Comparison of ENCODE assay signal across 33 mouse cellular contexts in genomic region chr16:88847363-88847762, GRCm38 (mm10). TPM values are rescaled to one million over a fixed set of nuclear protein-coding genes. Genes with fewer than 3 reads are reported as not detected.
DNase-seq lines count a peak whose midpoint lies in the region; TF ChIP-seq lines count a peak whose summit lies in the region.
"Had no signal": no experiment of that assay in that cellular context is flagged by ENCODE, and none has a peak within 500 bp of the region (broad histone marks: within the 10 kb centered on the region; RNA-seq: fewer than 3 reads in every experiment).

No protein-coding gene starts in this region.

- H3K79me2 ChIP-seq in liver, adult 2 months (ENCODE audit: control insufficient read depth, insufficient read depth, low read length), result no peaks in the 10 kb centered on the region

- H3K36me3 ChIP-seq in liver, adult 2 months (ENCODE audit: control insufficient read depth, insufficient read depth, low read length), result no peaks in the 10 kb centered on the region
- H3K36me3 ChIP-seq: embryonic facial prominence, embryonic 12.5 days; embryonic facial prominence, embryonic 15.5 days; heart, embryonic 10.5 days; heart, embryonic 13.5 days had no signal

- DNase-seq in kidney, adult 9 months, result peak; percentile 75
- no peak for DNase-seq in kidney, adult 11 months
- DNase-seq in liver, adult 2 months (ENCODE audit: extremely low read depth, low read depth, low spot score), result peak; percentile 39
- no peak for DNase-seq in liver
- DNase-seq in kidney, postnatal 14 days, result peak; percentile 3
- DNase-seq in frontal cortex, adult 2 months (ENCODE audit: extremely low spot score in 1 of 2, low spot score in 1 of 2), result no peak
- DNase-seq: adrenal gland, adult 2 months; adrenal gland, postnatal 14 days; cerebellum, adult 11 months; cerebellum, adult 2 months; cerebellum, adult 9-11 months; cerebellum, postnatal 25 days; forebrain, postnatal 0 days; gastrocnemius, postnatal 10 days; gastrocnemius, postnatal 36 days; heart, adult 2 months; heart, postnatal 14 days; heart, postnatal 4 days had no signal

- H3K4me1 ChIP-seq in liver, adult 2 months (ENCODE audit: control insufficient read depth, insufficient read depth, low read length), result peaks cover 11% of the 10 kb centered on the region
- H3K4me1 ChIP-seq: embryonic facial prominence, embryonic 12.5 days; embryonic facial prominence, embryonic 15.5 days; heart, embryonic 10.5 days; heart, embryonic 13.5 days had no signal

- H3K9ac ChIP-seq in liver, adult 2 months (ENCODE audit: low read depth, low read length), result no peak overlapping the region
- H3K9ac ChIP-seq: embryonic facial prominence, embryonic 12.5 days; embryonic facial prominence, embryonic 15.5 days; forebrain, postnatal 0 days; heart, embryonic 13.5 days; hindbrain, embryonic 14.5 days had no signal

- 37% methylated on average over 1 of the region's 1 CpGs for WGBS in liver, adult 2 months

- no peak for TF ChIP-seq CTCF in liver, adult 2 months (IDR thresholded peaks at IDR 0.05; ENCODE audit: low read depth, low read length)

- no peaks in the 10 kb centered on the region for H3K27me3 ChIP-seq in liver, adult 2 months (ENCODE audit: control insufficient read depth, insufficient read depth, low read length)
- H3K27me3 ChIP-seq: embryonic facial prominence, embryonic 12.5 days; embryonic facial prominence, embryonic 15.5 days; heart, embryonic 13.5 days had no signal

- no peak for TF ChIP-seq POLR2A in liver, adult 2 months (IDR thresholded peaks at IDR 0.05; ENCODE audit: extremely low read depth, insufficient read depth, low read length)

- no peak overlapping the region for H3K27ac ChIP-seq in liver, adult 2 months (replicated peaks; ENCODE audit: insufficient read depth, low read depth, low read length)
- H3K27ac ChIP-seq: embryonic facial prominence, embryonic 12.5 days; embryonic facial prominence, embryonic 15.5 days; heart, adult 2 months; heart, embryonic 10.5 days; heart, embryonic 13.5 days; hindbrain, embryonic 14.5 days had no signal

- no peak overlapping the region for H3K4me3 ChIP-seq in liver, adult 2 months (ENCODE audit: insufficient read depth, low read depth, low read length)
- H3K4me3 ChIP-seq: embryonic facial prominence, embryonic 12.5 days; embryonic facial prominence, embryonic 15.5 days; heart, adult 2 months; heart, embryonic 10.5 days; heart, embryonic 13.5 days had no signal

RNA-seq across cellular contexts. Expression of gene Krtap14, which starts 21.4 kb away (rescaled TPM):
- not detected in 2 replicates for total RNA-seq in liver, adult 2 months (2014; rRNA removed)
- polyA plus RNA-seq in liver, adult 2 months (2012; rRNA removed), result not detected in 2 replicates
- not detected in 2 replicates for polyA plus RNA-seq in frontal cortex, adult 2 months (2012; rRNA removed)
- total RNA-seq: adrenal gland, adult 2 months; adrenal gland, postnatal 14 days; adrenal gland, postnatal 4 days; common myeloid progenitor, adult 5-6 weeks; forebrain, postnatal 0 days; gastrocnemius, postnatal 10 days; gastrocnemius, postnatal 36 days; granulocyte monocyte progenitor cell, adult 5-6 weeks; heart, adult 2 months; heart, postnatal 14 days; heart, postnatal 4 days; MEL had no signal
- polyA plus RNA-seq: adrenal gland, adult 2 months; C2C12; CD4-positive, CD25-positive, alpha-beta regulatory T cell, adult 4 months; cerebellum, adult 2 months; embryonic facial prominence, embryonic 12.5 days; embryonic facial prominence, embryonic 15.5 days; forebrain, embryonic 11.5 days; forebrain, embryonic 14.5 days; forebrain, postnatal 0 days; heart, adult 2 months; heart, embryonic 10.5 days; heart, embryonic 13.5 days; heart, embryonic 16.5 days; hindbrain, embryonic 11.5 days; hindbrain, embryonic 14.5 days had no signal

RNA-seq across cellular contexts. Expression of gene Krtap19-1, which starts 21.8 kb away (rescaled TPM):
- total RNA-seq in liver, adult 2 months (2014; rRNA removed), result not detected in 2 replicates
- polyA plus RNA-seq in liver, adult 2 months (2012; rRNA removed), result not detected in 2 replicates
- not detected in 2 replicates for polyA plus RNA-seq in frontal cortex, adult 2 months (2012; rRNA removed)
- total RNA-seq: adrenal gland, adult 2 months; adrenal gland, postnatal 14 days; adrenal gland, postnatal 4 days; common myeloid progenitor, adult 5-6 weeks; forebrain, postnatal 0 days; gastrocnemius, postnatal 10 days; gastrocnemius, postnatal 36 days; granulocyte monocyte progenitor cell, adult 5-6 weeks; heart, adult 2 months; heart, postnatal 14 days; heart, postnatal 4 days; MEL had no signal
- polyA plus RNA-seq: adrenal gland, adult 2 months; C2C12; CD4-positive, CD25-positive, alpha-beta regulatory T cell, adult 4 months; cerebellum, adult 2 months; embryonic facial prominence, embryonic 12.5 days; embryonic facial prominence, embryonic 15.5 days; forebrain, embryonic 11.5 days; forebrain, embryonic 14.5 days; forebrain, postnatal 0 days; heart, adult 2 months; heart, embryonic 10.5 days; heart, embryonic 13.5 days; heart, embryonic 16.5 days; hindbrain, embryonic 11.5 days; hindbrain, embryonic 14.5 days had no signal

RNA-seq across cellular contexts. Expression of gene Krtap19-2, which starts 26.7 kb away (rescaled TPM):
- not detected in 2 replicates for total RNA-seq in liver, adult 2 months (2014; rRNA removed)
- polyA plus RNA-seq in liver, adult 2 months (2012; rRNA removed), result not detected in 2 replicates
- polyA plus RNA-seq in frontal cortex, adult 2 months (2012; rRNA removed), result not detected in 2 replicates
- total RNA-seq: adrenal gland, adult 2 months; adrenal gland, postnatal 14 days; adrenal gland, postnatal 4 days; common myeloid progenitor, adult 5-6 weeks; forebrain, postnatal 0 days; gastrocnemius, postnatal 10 days; gastrocnemius, postnatal 36 days; granulocyte monocyte progenitor cell, adult 5-6 weeks; heart, adult 2 months; heart, postnatal 14 days; heart, postnatal 4 days; MEL had no signal
- polyA plus RNA-seq: adrenal gland, adult 2 months; C2C12; CD4-positive, CD25-positive, alpha-beta regulatory T cell, adult 4 months; cerebellum, adult 2 months; embryonic facial prominence, embryonic 12.5 days; embryonic facial prominence, embryonic 15.5 days; forebrain, embryonic 11.5 days; forebrain, embryonic 14.5 days; forebrain, postnatal 0 days; heart, adult 2 months; heart, embryonic 10.5 days; heart, embryonic 13.5 days; heart, embryonic 16.5 days; hindbrain, embryonic 11.5 days; hindbrain, embryonic 14.5 days had no signal

RNA-seq across cellular contexts. Expression of gene Krtap15, which starts 27.3 kb away (rescaled TPM):
- total RNA-seq in liver, adult 2 months (2014; rRNA removed), result not detected in 2 replicates
- polyA plus RNA-seq in liver, adult 2 months (2012; rRNA removed), result not detected in 2 replicates
- polyA plus RNA-seq in frontal cortex, adult 2 months (2012; rRNA removed), result not detected in 2 replicates
- total RNA-seq: adrenal gland, adult 2 months; adrenal gland, postnatal 14 days; adrenal gland, postnatal 4 days; common myeloid progenitor, adult 5-6 weeks; forebrain, postnatal 0 days; gastrocnemius, postnatal 10 days; gastrocnemius, postnatal 36 days; granulocyte monocyte progenitor cell, adult 5-6 weeks; heart, adult 2 months; heart, postnatal 14 days; heart, postnatal 4 days; MEL had no signal
- polyA plus RNA-seq: adrenal gland, adult 2 months; C2C12; CD4-positive, CD25-positive, alpha-beta regulatory T cell, adult 4 months; cerebellum, adult 2 months; embryonic facial prominence, embryonic 12.5 days; embryonic facial prominence, embryonic 15.5 days; forebrain, embryonic 11.5 days; forebrain, embryonic 14.5 days; forebrain, postnatal 0 days; heart, adult 2 months; heart, embryonic 10.5 days; heart, embryonic 13.5 days; heart, embryonic 16.5 days; hindbrain, embryonic 11.5 days; hindbrain, embryonic 14.5 days had no signal

RNA-seq across cellular contexts. Expression of gene Krtap19-3, which starts 30.5 kb away (rescaled TPM):
- not detected in 2 replicates for total RNA-seq in liver, adult 2 months (2014; rRNA removed)
- polyA plus RNA-seq in liver, adult 2 months (2012; rRNA removed), result not detected in 2 replicates
- not detected in 2 replicates for polyA plus RNA-seq in frontal cortex, adult 2 months (2012; rRNA removed)
- total RNA-seq: adrenal gland, adult 2 months; adrenal gland, postnatal 14 days; adrenal gland, postnatal 4 days; common myeloid progenitor, adult 5-6 weeks; forebrain, postnatal 0 days; gastrocnemius, postnatal 10 days; gastrocnemius, postnatal 36 days; granulocyte monocyte progenitor cell, adult 5-6 weeks; heart, adult 2 months; heart, postnatal 14 days; heart, postnatal 4 days; MEL had no signal
- polyA plus RNA-seq: adrenal gland, adult 2 months; C2C12; CD4-positive, CD25-positive, alpha-beta regulatory T cell, adult 4 months; cerebellum, adult 2 months; embryonic facial prominence, embryonic 12.5 days; embryonic facial prominence, embryonic 15.5 days; forebrain, embryonic 11.5 days; forebrain, embryonic 14.5 days; forebrain, postnatal 0 days; heart, adult 2 months; heart, embryonic 10.5 days; heart, embryonic 13.5 days; heart, embryonic 16.5 days; hindbrain, embryonic 11.5 days; hindbrain, embryonic 14.5 days had no signal

Comparison
In these comparisons a context has a peak if more than half of its experiments do, and no peak if none do; other contexts are left out.
1. DNase-seq: peak in kidney, adult 9 months (single experiment), liver, adult 2 months (single experiment) and kidney, postnatal 14 days (single experiment); none in kidney, adult 11 months (single experiment), liver (single experiment) and frontal cortex, adult 2 months (0 of 2).